Mouse (Mus musculus) small intestine, adult 2 months (tissue): Measurements from ENCODE around the gene Anapc5.

Experiments used
- CTCF ChIP-seq: fragments of 200-500 bp; IDR thresholded peaks from 2 replicates; pipeline ENCODE4 v1.5.1; 2012; ENCODE audit warnings: low read depth, mild to moderate bottlenecking, control low read depth, inconsistent platforms, low read length, moderate library complexity, mixed read lengths; ENCODE audit not compliant: insufficient replicate concordance, insufficient read length; ENCODE audit errors: extremely low read depth
- POLR2A ChIP-seq: fragments of 200-500 bp; IDR thresholded peaks from 2 replicates; pipeline ENCODE4 v1.6.1; 2012; ENCODE audit warnings: low read depth, mild to moderate bottlenecking, control low read depth, inconsistent platforms, low read length, moderate library complexity

GRCm38 (mm10) chr5:122798557-122799378 lies 22.4 kb downstream of the Anapc5 start:
- TF ChIP-seq CTCF: no peak
- no peak for TF ChIP-seq POLR2A
